Mouse (Mus musculus) myocyte (in vitro differentiated cells): Measurements from ENCODE around the gene Cacna1d. TPM values are rescaled to one million over a fixed set of nuclear protein-coding genes. Genes with fewer than 3 reads are reported as not detected.

Experiments used
- H3K27me3 ChIP-seq: one replicate; pipeline ENCODE4 v1.6.1; 2011; ENCODE audit not compliant: control insufficient read depth, insufficient read depth, insufficient read length
- H3K36me3 ChIP-seq: one replicate; pipeline ENCODE4 v1.6.1; 2011; ENCODE audit not compliant: control insufficient read depth, insufficient read depth
- H3K4me2 ChIP-seq: one replicate; pipeline ENCODE4 v1.6.1; 2011; ENCODE audit warnings: low read depth, control low read depth
- H3K4me3 ChIP-seq: one replicate; pipeline ENCODE4 v1.5.1; 2011; ENCODE audit warnings: mild to moderate bottlenecking, control low read depth, moderate library complexity
- H3K79me2 ChIP-seq: one replicate; pipeline ENCODE4 v1.6.1; 2011; ENCODE audit not compliant: control insufficient read depth, insufficient read depth
- H3ac ChIP-seq: one replicate; pipeline ENCODE4 v1.6.1; 2011; ENCODE audit not compliant: control insufficient read depth, insufficient read length
- CEBPB ChIP-seq: IDR thresholded peaks from 2 replicates; pipeline ENCODE4 v1.6.1; 2011; ENCODE audit warnings: mild to moderate bottlenecking, moderate library complexity; ENCODE audit not compliant: poor library complexity, insufficient read depth, severe bottlenecking
- E2F4 ChIP-seq: IDR thresholded peaks from one replicate; pipeline ENCODE4 v1.6.1; 2011; ENCODE audit warnings: mild to moderate bottlenecking, control low read depth, moderate library complexity; ENCODE audit not compliant: insufficient read depth
- MAX ChIP-seq: IDR thresholded peaks from one replicate; pipeline ENCODE4 v1.6.1; 2011; ENCODE audit warnings: low read depth, mild to moderate bottlenecking, control low read depth
- MYOD1 ChIP-seq, 3 experiments: IDR thresholded peaks; one replicate each; pipeline ENCODE4 v1.6.1; 2011; ENCODE audit warnings: control low read depth in 2 of 3, low read depth in 2 of 3, mild to moderate bottlenecking in 2 of 3, moderate library complexity in 1 of 3; ENCODE audit not compliant: insufficient read length in 2 of 3, control insufficient read depth in 1 of 3
- MYOG ChIP-seq, 3 experiments: IDR thresholded peaks; one replicate each; pipeline ENCODE4 v1.6.1; 2011; ENCODE audit warnings: control low read depth in 2 of 3, low read depth in 2 of 3, mild to moderate bottlenecking in 2 of 3; ENCODE audit not compliant: insufficient read length in 2 of 3, control insufficient read depth in 1 of 3, insufficient read depth in 1 of 3
- POLR2A ChIP-seq: IDR thresholded peaks from one replicate; pipeline ENCODE4 v1.6.1; 2011; ENCODE audit warnings: low read depth, mild to moderate bottlenecking, control low read depth, moderate library complexity; ENCODE audit not compliant: insufficient read length
- POLR2AphosphoS2 ChIP-seq: IDR thresholded peaks from one replicate; pipeline ENCODE4 v1.6.1; 2011; ENCODE audit warnings: low read depth, control low read depth; ENCODE audit not compliant: insufficient read length
- REST ChIP-seq: IDR thresholded peaks from one replicate; pipeline ENCODE4 v1.6.1; 2011; ENCODE audit warnings: mild to moderate bottlenecking, control low read depth, moderate library complexity; ENCODE audit not compliant: insufficient read depth, insufficient read length
- SRF ChIP-seq: IDR thresholded peaks from one replicate; pipeline ENCODE4 v1.6.1; 2011; ENCODE audit warnings: low read depth; ENCODE audit not compliant: control insufficient read depth, insufficient read length
- TCF12 ChIP-seq: IDR thresholded peaks from one replicate; pipeline ENCODE4 v1.6.1; 2011; ENCODE audit warnings: mild to moderate bottlenecking, control low read depth; ENCODE audit not compliant: poor library complexity, insufficient read depth, severe bottlenecking
- TCF3 ChIP-seq: IDR thresholded peaks from one replicate; pipeline ENCODE4 v1.6.1; 2011; ENCODE audit warnings: low read depth, control low read depth; ENCODE audit not compliant: insufficient read length
- USF1 ChIP-seq: IDR thresholded peaks from one replicate; pipeline ENCODE4 v1.6.1; 2011; ENCODE audit warnings: low read depth, mild to moderate bottlenecking, control low read depth, moderate library complexity
- polyA plus RNA-seq: library from polyadenylated mRNA; unstranded; fragments of >200 nt; fragmentation: generic; extraction: Trizol; gene quantifications from one replicate; pipeline ENCODE4 v1.2.1, GENCODE M21; 2012; ENCODE audit warnings: missing spikeins

Gene Cacna1d
- polyA plus RNA-seq, 1 experiment, result not detected

GRCm38 (mm10) chr14:30056031-30056766 is 435.1 kb downstream of the Cacna1d start:
- H3K79me2 ChIP-seq, result no peaks in the 10 kb centered on the region
- TF ChIP-seq MYOG (IDR thresholded peaks at IDR 0.05; ENCODE audit: control insufficient read depth in 1 of 3, insufficient read depth in 1 of 3, insufficient read length in 2 of 3, low read depth in 2 of 3), result no peak
- TF ChIP-seq REST, result no peak
- TF ChIP-seq USF1, result no peak
- TF ChIP-seq E2F4, result no peak
- no peak for TF ChIP-seq CEBPB
- TF ChIP-seq MAX, result no peak
- TF ChIP-seq SRF, result no peak
- no peak for TF ChIP-seq POLR2A
- TF ChIP-seq POLR2AphosphoS2, result no peak
- no peak for TF ChIP-seq TCF3
- TF ChIP-seq MYOD1 (IDR thresholded peaks at IDR 0.05; ENCODE audit: control insufficient read depth in 1 of 3, insufficient read length in 2 of 3, low read depth in 2 of 3), result no peak
- no peak for TF ChIP-seq TCF12
- no peaks in the 10 kb centered on the region for H3K27me3 ChIP-seq
- H3K36me3 ChIP-seq, result no peaks in the 10 kb centered on the region
- no peak overlapping the region for H3K4me3 ChIP-seq
- H3ac ChIP-seq, result no peak overlapping the region
- no peak overlapping the region for H3K4me2 ChIP-seq

GRCm38 (mm10) chr14:30054922-30055321 is 436.3 kb downstream of the Cacna1d start:
- no peak for TF ChIP-seq USF1
- TF ChIP-seq POLR2AphosphoS2, result no peak
- TF ChIP-seq SRF, result no peak
- Histone ChIP-seq H3K36me3 (no peaks in the 10 kb centered on the region), H3ac (no peak overlapping the region), H3K79me2 (no peaks in the 10 kb centered on the region), H3K4me3 (no peak overlapping the region), H3K4me2 (no peak overlapping the region), H3K27me3 (no peaks in the 10 kb centered on the region)

DNA sequence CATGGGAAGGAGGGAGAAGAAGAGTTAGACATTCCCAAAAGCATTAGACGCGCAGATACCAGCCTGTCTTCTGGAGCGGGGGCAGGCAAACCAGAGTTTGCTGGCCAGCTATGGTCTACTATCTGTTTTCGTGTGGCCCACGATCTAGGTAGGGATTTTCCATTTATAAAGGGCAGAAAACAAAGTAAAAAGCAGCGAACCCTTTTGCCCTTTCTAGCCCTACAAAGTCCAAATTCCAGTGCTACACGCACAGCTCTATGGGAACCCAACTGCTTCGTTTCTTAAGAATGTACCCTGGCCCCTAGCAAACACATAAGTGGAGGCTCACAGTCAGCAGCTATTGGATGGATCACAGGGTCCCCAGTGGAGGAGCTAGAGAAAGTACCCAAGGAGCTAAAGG is 441.0 kb downstream of the Cacna1d start:
- Histone ChIP-seq H3K79me2 (no peaks in the 10 kb centered on the region), H3K4me2 (no peak overlapping the region), H3K27me3 (no peaks in the 10 kb centered on the region), H3K4me3 (no peak overlapping the region), H3ac (no peak overlapping the region), H3K36me3 (no peaks in the 10 kb centered on the region)
- no peak for TF ChIP-seq MYOD1 (IDR thresholded peaks at IDR 0.05; ENCODE audit: control insufficient read depth in 1 of 3, insufficient read length in 2 of 3, low read depth in 2 of 3)
- no peak for TF ChIP-seq TCF12
- no peak for TF ChIP-seq REST
- no peak for TF ChIP-seq MAX
- no peak for TF ChIP-seq TCF3
- TF ChIP-seq POLR2A, result no peak
- TF ChIP-seq POLR2AphosphoS2, result no peak
- no peak for TF ChIP-seq E2F4

- no peak overlapping the region for H3K4me3 ChIP-seq
- TF ChIP-seq SRF, result no peak
- TF ChIP-seq CEBPB, result no peak
- TF ChIP-seq TCF3, result no peak
- no peaks in the 10 kb centered on the region for H3K79me2 ChIP-seq
- no peak overlapping the region for H3ac ChIP-seq
- no peaks in the 10 kb centered on the region for H3K36me3 ChIP-seq
- H3K27me3 ChIP-seq, result peaks cover 3% of the 10 kb centered on the region
- no peak overlapping the region for H3K4me2 ChIP-seq
Observed at GRCm38 (mm10) chr14:30048049-30048448, 443.2 kb downstream of the Cacna1d start.

DNA sequence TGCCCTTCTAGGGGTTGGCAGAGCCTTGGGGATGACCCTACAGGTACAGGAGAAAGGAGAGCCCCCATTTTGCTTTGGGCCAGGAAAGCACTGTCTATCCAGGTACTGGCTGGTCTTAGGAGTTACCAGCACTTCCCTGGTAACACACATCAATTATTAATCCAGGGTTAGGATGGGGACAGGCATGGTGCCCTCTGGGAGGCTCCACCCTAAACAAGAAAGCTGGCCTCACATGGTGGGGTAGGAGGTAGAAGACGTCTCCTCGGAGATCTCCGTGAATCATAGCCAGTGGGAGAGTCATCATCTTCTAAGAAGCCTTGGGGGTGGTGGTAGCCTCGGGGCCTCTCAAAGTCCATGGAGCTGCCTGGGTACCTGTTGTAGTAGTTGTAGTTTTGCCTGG is 444.3 kb downstream of the Cacna1d start:
- no peak overlapping the region for H3K4me2 ChIP-seq
- no peaks in the 10 kb centered on the region for H3K79me2 ChIP-seq
- no peaks in the 10 kb centered on the region for H3K36me3 ChIP-seq
- no peak overlapping the region for H3K4me3 ChIP-seq
- H3ac ChIP-seq, result no peak overlapping the region
- no peak for TF ChIP-seq POLR2AphosphoS2
- no peak for TF ChIP-seq SRF
- TF ChIP-seq TCF12, result no peak
- TF ChIP-seq TCF3, result no peak
- TF ChIP-seq MAX, result no peak
- no peak for TF ChIP-seq E2F4
- TF ChIP-seq REST, result no peak
- TF ChIP-seq USF1, result no peak
- TF ChIP-seq MYOD1 (IDR thresholded peaks at IDR 0.05; ENCODE audit: control insufficient read depth in 1 of 3, insufficient read length in 2 of 3, low read depth in 2 of 3), result no peak
- TF ChIP-seq CEBPB, result no peak
- no peak for TF ChIP-seq POLR2A
- no peak for TF ChIP-seq MYOG (IDR thresholded peaks at IDR 0.05; ENCODE audit: control insufficient read depth in 1 of 3, insufficient read depth in 1 of 3, insufficient read length in 2 of 3, low read depth in 2 of 3)
- peaks cover 3% of the 10 kb centered on the region for H3K27me3 ChIP-seq
